Mouse (Mus musculus): Measurements from ENCODE around the gene Rab1a. TPM values are rescaled to one million over a fixed set of nuclear protein-coding genes. Genes with fewer than 3 reads are reported as not detected.
"Not testable (repeated sequence)": the region's sequence is repeated elsewhere in the genome, so short reads cannot be mapped to it uniquely, and the experiment has no call there.

The Rab1a gene
- polyA plus RNA-seq, 1 experiment from 2014 or later: 368 TPM

GRCm38 (mm10) chr11:20214779-20215178 lies 13.5 kb downstream of the Rab1a start:
- H3K27ac ChIP-seq (ENCODE audit: low read length): no peak overlapping the region
- H3K9ac ChIP-seq (ENCODE audit: low read depth, low read length): no peak overlapping the region
- 97% methylated on average over 1 of the region's 1 CpGs for WGBS
- no peaks in the 10 kb centered on the region for H3K9me3 ChIP-seq (ENCODE audit: control insufficient read depth, low read length)
- peaks cover 8% of the 10 kb centered on the region; the same call in 1 of the 2 replicates for H3K36me3 ChIP-seq (ENCODE audit: control insufficient read depth, insufficient read depth, low read length)
- H3K4me3 ChIP-seq (ENCODE audit: low read length): no peak overlapping the region
- peaks cover 13% of the 10 kb centered on the region for H3K4me1 ChIP-seq (ENCODE audit: control insufficient read depth, insufficient read depth, low read length)
- no peaks in the 10 kb centered on the region for H3K27me3 ChIP-seq (replicated peaks; ENCODE audit: control insufficient read depth, insufficient read depth, low read length)
- H3K4me2 ChIP-seq (ENCODE audit: low read depth, low read length): no peak overlapping the region
- no peak for ATAC-seq

GRCm38 (mm10) chr11:20216415-20216814 lies 15.2 kb downstream of the Rab1a start:
- no peaks in the 10 kb centered on the region for H3K9me3 ChIP-seq (ENCODE audit: control insufficient read depth, low read length)
- H3K36me3 ChIP-seq (ENCODE audit: control insufficient read depth, insufficient read depth, low read length): peaks cover 8% of the 10 kb centered on the region; the same call in 1 of the 2 replicates
- ATAC-seq: no peak
- 84% methylated on average over 4 of the region's 4 CpGs for WGBS
- H3K9ac ChIP-seq (ENCODE audit: low read depth, low read length): no peak overlapping the region
- no peak overlapping the region for H3K27ac ChIP-seq (ENCODE audit: low read length)
- H3K4me2 ChIP-seq (ENCODE audit: low read depth, low read length): no peak overlapping the region
- 0 out of 2 replicates have a peak, but pooled peaks cover 3% of the 10 kb centered on the region for H3K4me1 ChIP-seq (ENCODE audit: control insufficient read depth, insufficient read depth, low read length)
- no peaks in the 10 kb centered on the region for H3K27me3 ChIP-seq (replicated peaks; ENCODE audit: control insufficient read depth, insufficient read depth, low read length)
- H3K4me3 ChIP-seq (ENCODE audit: low read length): no peak overlapping the region

- Histone ChIP-seq H3K9me3 (ENCODE audit: control insufficient read depth, low read length) (no peaks in the 10 kb centered on the region), H3K27ac (ENCODE audit: low read length) (no peak overlapping the region), H3K27me3 (replicated peaks; ENCODE audit: control insufficient read depth, insufficient read depth, low read length) (no peaks in the 10 kb centered on the region), H3K4me1 (ENCODE audit: control insufficient read depth, insufficient read depth, low read length) (0 out of 2 replicates have a peak, but pooled peaks cover 3% of the 10 kb centered on the region), H3K4me2 (ENCODE audit: low read depth, low read length) (no peak overlapping the region), H3K9ac (ENCODE audit: low read depth, low read length) (no peak overlapping the region), H3K36me3 (ENCODE audit: control insufficient read depth, insufficient read depth, low read length) (peaks cover 8% of the 10 kb centered on the region; the same call in 1 of the 2 replicates), H3K4me3 (ENCODE audit: low read length) (no peak overlapping the region)
- 92% methylated on average over 1 of the region's 1 CpGs for WGBS
- no peak for ATAC-seq
Measured at GRCm38 (mm10) chr11:20217227-20217626, 16.0 kb downstream of the Rab1a start.

- WGBS: 86% methylated on average over 1 of the region's 1 CpGs
- H3K4me1 ChIP-seq (ENCODE audit: control insufficient read depth, insufficient read depth, low read length); H3K4me2 ChIP-seq (ENCODE audit: low read depth, low read length); ATAC-seq; H3K27ac ChIP-seq (ENCODE audit: low read length); H3K27me3 ChIP-seq (replicated peaks; ENCODE audit: control insufficient read depth, insufficient read depth, low read length); H3K9me3 ChIP-seq (ENCODE audit: control insufficient read depth, low read length); H3K36me3 ChIP-seq (ENCODE audit: control insufficient read depth, insufficient read depth, low read length); H3K9ac ChIP-seq (ENCODE audit: low read depth, low read length); H3K4me3 ChIP-seq (ENCODE audit: low read length): not testable (repeated sequence)
Measured at GRCm38 (mm10) chr11:20221671-20222070, 20.4 kb downstream of the Rab1a start.

GRCm38 (mm10) chr11:20224196-20224595 lies 23.0 kb downstream of the Rab1a start:
- H3K27ac ChIP-seq (ENCODE audit: low read length): no peak overlapping the region
- no peak overlapping the region for H3K9ac ChIP-seq (ENCODE audit: low read depth, low read length)
- 79% methylated on average over 6 of the region's 6 CpGs for WGBS
- peaks cover 7% of the 10 kb centered on the region; the same call in 1 of the 2 replicates for H3K36me3 ChIP-seq (ENCODE audit: control insufficient read depth, insufficient read depth, low read length)
- no peak overlapping the region for H3K4me3 ChIP-seq (ENCODE audit: low read length)
- no peaks in the 10 kb centered on the region for H3K9me3 ChIP-seq (ENCODE audit: control insufficient read depth, low read length)
- no peak overlapping the region for H3K4me2 ChIP-seq (ENCODE audit: low read depth, low read length)
- H3K4me1 ChIP-seq (ENCODE audit: control insufficient read depth, insufficient read depth, low read length): 0 out of 2 replicates have a peak, but pooled peaks cover 3% of the 10 kb centered on the region
- no peaks in the 10 kb centered on the region for H3K27me3 ChIP-seq (replicated peaks; ENCODE audit: control insufficient read depth, insufficient read depth, low read length)
- no peak for ATAC-seq

- no peaks in the 10 kb centered on the region for H3K9me3 ChIP-seq (ENCODE audit: control insufficient read depth, low read length)
- H3K27ac ChIP-seq (ENCODE audit: low read length): no peak overlapping the region
- no peaks in the 10 kb centered on the region for H3K27me3 ChIP-seq (replicated peaks; ENCODE audit: control insufficient read depth, insufficient read depth, low read length)
- H3K9ac ChIP-seq (ENCODE audit: low read depth, low read length): no peak overlapping the region
- no peaks in the 10 kb centered on the region for H3K4me1 ChIP-seq (ENCODE audit: control insufficient read depth, insufficient read depth, low read length)
- no peak overlapping the region for H3K4me3 ChIP-seq (ENCODE audit: low read length)
- ATAC-seq: no peak
- H3K36me3 ChIP-seq (ENCODE audit: control insufficient read depth, insufficient read depth, low read length): peaks cover 15% of the 10 kb centered on the region
- 99% methylated on average over 4 of the region's 4 CpGs for WGBS
- no peak overlapping the region for H3K4me2 ChIP-seq (ENCODE audit: low read depth, low read length)
Measured at GRCm38 (mm10) chr11:20225938-20226337, 24.7 kb downstream of the Rab1a start.

- no peak for ATAC-seq
- peaks cover 19% of the 10 kb centered on the region for H3K36me3 ChIP-seq (ENCODE audit: control insufficient read depth, insufficient read depth, low read length)
Measured at GRCm38 (mm10) chr11:20228666-20229065, 27.4 kb downstream of the Rab1a start.

GRCm38 (mm10) chr11:20229311-20229710 lies 28.1 kb downstream of the Rab1a start:
- no peaks in the 10 kb centered on the region for H3K27me3 ChIP-seq (replicated peaks; ENCODE audit: control insufficient read depth, insufficient read depth, low read length)
- no peaks in the 10 kb centered on the region for H3K9me3 ChIP-seq (ENCODE audit: control insufficient read depth, low read length)
- no peaks in the 10 kb centered on the region for H3K4me1 ChIP-seq (ENCODE audit: control insufficient read depth, insufficient read depth, low read length)
- no peak overlapping the region for H3K27ac ChIP-seq (ENCODE audit: low read length)
- H3K4me2 ChIP-seq (ENCODE audit: low read depth, low read length): no peak overlapping the region
- ATAC-seq: no peak
- peaks cover 23% of the 10 kb centered on the region for H3K36me3 ChIP-seq (ENCODE audit: control insufficient read depth, insufficient read depth, low read length)
- H3K9ac ChIP-seq (ENCODE audit: low read depth, low read length): no peak overlapping the region
- H3K4me3 ChIP-seq (ENCODE audit: low read length): no peak overlapping the region
- WGBS: 84% methylated on average over 4 of the region's 4 CpGs

More at GRCm38 (mm10) chr11:20228666-20229065, 27.4 kb downstream of the Rab1a start:
- H3K4me1 ChIP-seq (ENCODE audit: control insufficient read depth, insufficient read depth, low read length): no peaks in the 10 kb centered on the region
- no peak overlapping the region for H3K4me3 ChIP-seq (ENCODE audit: low read length)
- H3K4me2 ChIP-seq (ENCODE audit: low read depth, low read length): no peak overlapping the region
- 80% methylated on average over 5 of the region's 5 CpGs for WGBS
- no peak overlapping the region for H3K9ac ChIP-seq (ENCODE audit: low read depth, low read length)
- no peaks in the 10 kb centered on the region for H3K9me3 ChIP-seq (ENCODE audit: control insufficient read depth, low read length)
- no peaks in the 10 kb centered on the region for H3K27me3 ChIP-seq (replicated peaks; ENCODE audit: control insufficient read depth, insufficient read depth, low read length)
- no peak overlapping the region for H3K27ac ChIP-seq (ENCODE audit: low read length)

GRCm38 (mm10) chr11:20230286-20230685 lies 29.1 kb downstream of the Rab1a start:
- Histone ChIP-seq H3K4me1 (ENCODE audit: control insufficient read depth, insufficient read depth, low read length) (no peaks in the 10 kb centered on the region), H3K9me3 (ENCODE audit: control insufficient read depth, low read length) (no peaks in the 10 kb centered on the region), H3K4me2 (ENCODE audit: low read depth, low read length) (no peak overlapping the region), H3K4me3 (ENCODE audit: low read length) (no peak overlapping the region), H3K27ac (ENCODE audit: low read length) (no peak overlapping the region), H3K36me3 (ENCODE audit: control insufficient read depth, insufficient read depth, low read length) (peaks cover 22% of the 10 kb centered on the region), H3K27me3 (replicated peaks; ENCODE audit: control insufficient read depth, insufficient read depth, low read length) (no peaks in the 10 kb centered on the region), H3K9ac (ENCODE audit: low read depth, low read length) (no peak overlapping the region)
- ATAC-seq: no peak
- 76% methylated on average over 1 of the region's 1 CpGs for WGBS
